Mouse (Mus musculus): ENCODE results near the gene Ablim1.

The Ablim1 gene

DNA sequence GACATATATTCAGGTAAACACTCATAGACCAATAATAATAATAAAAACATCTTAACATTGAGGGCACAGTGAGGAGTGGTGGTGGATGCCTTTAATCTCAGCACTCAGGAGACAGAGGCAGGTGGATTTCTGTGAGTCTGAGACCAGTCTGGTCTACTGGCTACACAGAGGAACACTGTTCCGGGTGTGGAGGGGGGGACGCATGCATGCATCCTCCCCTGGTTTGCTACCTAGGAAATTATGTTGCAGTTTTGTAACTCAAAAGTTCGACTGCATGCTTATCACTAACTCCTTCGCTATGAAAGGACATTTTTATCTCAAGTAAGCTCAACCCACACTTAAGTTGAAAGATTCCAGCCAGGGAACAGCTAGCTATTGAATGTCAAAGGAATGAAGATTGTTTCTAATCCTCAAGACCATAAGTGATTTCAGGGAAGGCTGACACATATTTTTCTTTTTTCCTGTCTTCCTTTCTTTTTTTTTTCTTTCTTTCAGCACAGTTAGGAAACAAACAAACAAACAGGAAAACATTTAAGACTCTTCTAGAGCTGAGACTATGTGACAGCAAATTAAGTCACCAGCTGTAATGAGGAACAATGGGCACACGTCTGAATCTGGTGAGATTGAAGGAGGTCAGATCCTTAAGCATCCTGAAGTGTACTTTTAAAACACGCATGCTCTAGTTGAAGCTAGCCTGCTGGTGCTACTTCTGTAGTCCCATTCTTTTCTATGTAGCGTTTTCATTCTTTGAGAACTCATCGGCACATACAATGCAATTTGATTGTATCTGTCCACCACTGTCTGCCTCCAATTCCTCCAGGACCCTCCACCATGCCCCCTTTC lies 26.4 kb upstream of the Ablim1 start:
- DNase-seq: no peak

DNA sequence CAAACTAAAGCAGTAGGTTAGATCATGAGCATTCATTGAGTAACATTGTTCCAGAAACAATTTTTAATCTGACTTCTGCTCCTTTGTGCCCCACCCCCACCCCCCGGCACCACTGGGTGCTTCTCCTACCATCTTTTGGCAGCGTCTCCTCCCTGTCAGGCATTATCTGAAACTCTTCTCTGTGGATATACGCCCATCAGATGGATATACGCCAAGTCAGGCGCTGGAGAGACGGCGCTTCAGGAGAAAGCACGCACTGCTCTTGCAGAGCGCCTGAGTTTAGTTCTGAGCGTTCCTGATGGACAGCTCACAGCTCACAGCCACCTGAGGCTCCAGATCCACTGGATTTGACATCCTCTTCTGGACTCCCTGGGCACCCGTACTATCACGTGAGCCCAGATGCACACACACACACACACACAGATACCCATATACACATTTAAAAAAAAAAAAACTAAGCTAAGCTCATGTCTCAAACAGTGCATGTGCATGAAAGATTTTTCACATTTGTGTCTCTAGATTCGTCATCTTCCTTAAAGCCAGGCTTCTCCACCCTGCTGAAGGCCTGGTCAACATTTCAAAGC lies 24.7 kb upstream of the Ablim1 start:
- no peak for DNase-seq

DNA sequence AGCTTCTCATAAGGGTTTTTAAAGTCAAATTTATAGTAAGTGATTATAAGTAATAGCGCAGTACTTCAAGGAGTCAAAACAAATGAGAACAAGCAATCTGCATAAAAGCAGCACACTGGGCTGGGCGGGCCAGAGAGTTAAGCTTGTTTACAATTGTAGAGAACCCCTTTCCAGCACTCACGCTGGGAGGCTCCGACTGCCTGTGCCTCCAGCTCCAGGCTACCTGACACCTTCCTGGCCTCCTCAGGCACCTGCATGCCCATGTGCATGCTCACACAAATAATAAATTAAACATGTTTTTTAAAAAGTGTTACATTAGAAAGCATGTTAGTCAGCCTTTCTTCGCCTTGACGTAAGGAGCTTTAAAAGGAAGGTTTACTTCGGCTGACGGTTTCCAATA lies 20.4 kb upstream of the Ablim1 start:
- DNase-seq: no peak

DNA sequence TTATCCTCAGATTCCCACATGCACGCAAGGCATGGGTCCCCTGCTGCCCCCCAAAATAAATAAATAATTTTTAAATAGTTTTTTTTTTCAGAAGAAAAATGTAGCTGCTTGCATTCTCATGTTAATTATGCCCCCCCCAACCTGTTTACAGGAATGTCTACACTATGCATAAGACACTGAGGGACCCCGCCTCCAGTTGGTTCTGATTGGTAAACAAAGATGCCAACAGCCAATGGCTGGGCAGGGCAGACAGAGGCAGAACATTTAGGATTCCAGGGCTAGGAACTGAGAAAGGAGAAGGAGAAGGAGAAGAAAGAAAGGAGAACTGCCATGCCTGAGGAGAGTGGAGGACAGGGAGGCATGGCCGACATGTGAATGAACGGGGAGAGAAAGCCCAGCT lies 18.6 kb upstream of the Ablim1 start:
- DNase-seq: no peak

DNA sequence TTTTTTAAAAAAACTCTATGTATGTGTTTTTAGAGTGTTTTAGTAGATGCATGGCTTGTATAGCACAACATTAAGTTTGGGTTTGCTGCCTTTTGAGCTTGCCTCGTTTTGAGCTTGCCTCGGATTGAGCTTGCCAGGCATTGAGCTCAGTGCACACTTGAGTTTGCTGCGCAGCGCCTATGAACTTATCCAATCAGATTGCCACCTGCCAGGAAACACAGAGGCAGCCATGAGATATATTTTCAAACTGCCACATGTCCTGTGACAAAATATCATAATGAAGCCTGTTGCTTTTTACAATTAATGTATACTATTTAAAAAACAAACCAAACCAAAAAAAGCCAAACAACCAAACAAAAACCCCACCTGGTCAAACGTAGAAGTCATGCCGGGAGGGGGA lies 16.5 kb upstream of the Ablim1 start:
- DNase-seq: no peak

DNA sequence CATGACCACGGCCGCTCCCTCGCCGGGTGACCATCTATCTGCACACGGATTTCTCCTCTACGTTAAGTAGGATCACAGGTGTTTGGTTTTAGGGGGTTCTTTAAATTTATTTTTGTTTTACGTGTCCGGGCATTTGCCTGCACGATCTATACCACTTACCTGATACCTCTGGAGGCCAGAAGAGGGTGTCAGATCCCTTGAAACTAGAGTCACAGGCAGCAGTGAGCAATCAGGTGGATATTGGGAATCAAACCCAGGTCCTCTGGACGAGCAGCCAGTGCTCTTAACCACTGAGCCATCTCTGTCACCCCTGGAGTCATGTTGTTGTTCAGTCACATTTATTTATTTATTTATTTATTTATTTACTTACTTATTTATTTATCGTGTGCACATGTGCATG lies 15.6 kb upstream of the Ablim1 start:
- no peak for DNase-seq

DNA sequence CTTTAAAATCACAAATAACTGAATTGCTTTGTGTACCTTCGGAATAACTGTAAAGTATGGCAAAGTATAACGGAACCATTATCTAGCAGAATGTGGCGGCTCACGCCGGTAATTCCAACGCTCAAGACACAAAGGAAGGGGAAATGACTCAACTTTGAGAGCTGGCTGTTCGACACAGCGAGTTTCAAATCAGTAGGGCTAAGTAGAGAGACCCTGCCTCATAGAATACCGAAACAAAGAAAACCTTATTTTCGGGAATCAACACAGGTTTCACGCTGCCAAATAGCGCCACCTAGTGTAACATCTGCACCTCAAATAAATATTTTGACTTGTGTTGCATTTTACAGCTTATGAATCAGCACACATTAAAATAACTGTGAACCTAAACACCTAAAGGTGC lies 14.1 kb upstream of the Ablim1 start:
- no peak for DNase-seq

DNA sequence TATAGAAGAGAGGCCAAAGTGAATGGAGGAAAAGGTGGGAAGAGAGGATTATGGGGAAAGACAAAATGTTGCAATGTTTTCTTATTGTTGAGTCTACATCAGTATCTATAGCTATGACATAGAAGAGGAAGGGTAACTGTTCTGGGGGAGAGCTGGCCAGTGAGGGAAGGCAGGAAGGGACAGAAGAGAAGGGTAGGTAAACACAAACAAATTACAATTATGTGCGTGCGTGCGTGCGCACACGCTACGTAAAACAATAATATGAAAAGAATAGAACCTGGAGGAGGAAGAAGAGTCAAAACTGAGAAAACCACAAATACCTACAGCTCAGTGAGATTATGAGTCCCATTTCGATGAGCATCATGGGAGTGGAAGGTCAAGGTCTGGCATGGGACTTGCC lies 13.6 kb upstream of the Ablim1 start:
- DNase-seq: no peak

DNA sequence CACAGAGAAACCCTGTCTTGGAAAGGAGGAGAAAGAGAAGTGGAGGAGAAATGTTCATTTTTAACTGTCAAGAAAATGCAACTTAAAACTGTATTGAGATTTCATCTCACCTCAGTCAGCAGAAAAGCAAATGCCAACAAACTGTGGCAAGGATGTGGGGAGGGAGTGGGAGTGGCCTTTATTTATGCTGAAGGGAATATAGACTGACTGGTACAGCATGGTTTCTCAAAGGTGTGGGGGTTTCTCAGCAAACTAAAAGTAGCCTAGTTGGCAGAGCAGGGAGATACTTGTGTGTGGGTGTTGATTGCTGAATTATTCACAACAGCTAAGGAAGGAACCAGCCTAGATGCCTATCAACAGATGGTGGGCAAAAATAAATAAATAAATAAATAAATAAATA lies 13.0 kb upstream of the Ablim1 start:
- no peak for DNase-seq

DNA sequence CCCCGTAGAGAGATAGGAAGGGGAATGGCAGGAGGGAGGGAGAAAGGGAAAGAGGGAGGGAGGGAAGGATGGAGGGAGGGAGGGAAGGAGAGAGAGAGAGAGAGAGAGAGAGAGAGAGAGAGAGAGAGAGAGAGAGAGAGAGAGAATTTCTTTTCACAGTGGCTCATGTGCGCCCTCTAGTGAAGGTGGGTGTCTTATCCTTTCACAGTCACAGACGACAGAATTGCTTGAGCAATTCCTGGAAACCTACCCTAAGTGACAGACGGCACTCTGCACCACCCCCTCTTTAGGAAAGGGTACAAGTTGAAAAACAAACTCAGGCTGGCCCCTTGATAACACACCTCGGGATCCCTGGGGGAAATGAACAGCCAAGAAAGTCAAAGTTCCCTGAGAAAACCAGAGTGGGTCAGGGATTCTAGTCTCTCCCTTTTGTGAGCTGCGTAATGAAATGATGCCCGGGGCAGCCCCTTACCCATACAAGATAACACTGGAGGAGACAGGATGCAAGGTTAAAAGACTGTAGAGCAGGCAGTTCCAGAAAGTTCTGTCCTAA lies 11.1 kb upstream of the Ablim1 start:
- DNase-seq: peak; percentile 84

DNA sequence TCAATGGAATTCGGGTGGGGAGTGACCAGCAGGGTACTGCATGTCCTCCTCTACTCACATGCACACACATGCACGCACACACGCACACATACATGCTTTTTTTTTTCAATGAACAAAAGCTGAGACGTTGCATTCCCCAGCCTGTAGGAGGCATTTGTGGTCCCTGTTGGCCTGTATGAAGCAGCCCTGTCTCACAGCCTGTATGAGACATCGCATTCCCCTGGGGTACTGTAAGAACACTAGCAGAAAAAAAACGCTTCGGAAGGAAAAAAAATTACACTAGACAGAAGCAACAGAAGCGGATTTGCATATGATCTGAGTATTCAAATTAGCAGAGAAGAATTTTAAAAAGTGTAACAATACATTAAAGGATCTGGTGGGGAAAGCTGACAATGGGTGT lies 8.4 kb upstream of the Ablim1 start:
- no peak for DNase-seq

DNA sequence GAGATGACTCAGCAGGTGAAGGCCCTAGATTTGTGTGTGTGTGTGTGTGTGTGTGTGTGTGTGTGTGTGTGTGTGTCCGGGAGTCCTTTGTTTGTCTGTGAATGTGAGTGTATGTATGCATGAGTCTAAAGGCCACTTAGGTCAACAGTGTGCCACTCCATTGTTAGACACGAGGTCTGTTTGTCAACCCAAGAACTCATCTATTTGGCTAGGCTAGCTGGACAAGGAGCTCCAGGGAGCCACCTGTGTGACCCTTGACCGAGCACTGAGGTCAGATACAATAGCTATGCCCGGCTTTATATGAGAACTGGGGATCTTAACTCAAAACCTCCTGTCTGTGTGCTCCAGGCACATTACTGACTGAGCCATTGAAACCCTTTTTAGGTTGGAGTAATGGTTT lies 7.8 kb upstream of the Ablim1 start:
- DNase-seq: no peak

DNA sequence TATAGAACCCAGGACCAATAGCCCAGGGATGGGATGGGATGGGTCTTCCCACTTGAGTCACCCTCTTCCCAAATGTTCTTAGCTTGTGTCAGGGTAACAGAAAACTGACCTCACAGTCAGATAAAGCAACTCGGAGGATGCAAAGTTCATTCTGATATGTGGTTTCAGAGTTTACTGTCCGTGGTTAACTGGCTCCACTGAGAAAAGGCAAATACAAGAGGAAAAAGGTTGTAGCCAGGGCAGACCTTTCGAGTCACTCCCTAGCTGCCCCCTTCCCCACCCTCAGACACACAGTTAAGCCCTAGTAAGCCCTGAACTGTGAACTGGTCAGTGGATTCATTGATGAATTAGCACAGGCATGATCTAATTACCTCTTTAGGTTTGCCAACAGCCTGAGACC lies 7.1 kb upstream of the Ablim1 start:
- DNase-seq: no peak

DNA sequence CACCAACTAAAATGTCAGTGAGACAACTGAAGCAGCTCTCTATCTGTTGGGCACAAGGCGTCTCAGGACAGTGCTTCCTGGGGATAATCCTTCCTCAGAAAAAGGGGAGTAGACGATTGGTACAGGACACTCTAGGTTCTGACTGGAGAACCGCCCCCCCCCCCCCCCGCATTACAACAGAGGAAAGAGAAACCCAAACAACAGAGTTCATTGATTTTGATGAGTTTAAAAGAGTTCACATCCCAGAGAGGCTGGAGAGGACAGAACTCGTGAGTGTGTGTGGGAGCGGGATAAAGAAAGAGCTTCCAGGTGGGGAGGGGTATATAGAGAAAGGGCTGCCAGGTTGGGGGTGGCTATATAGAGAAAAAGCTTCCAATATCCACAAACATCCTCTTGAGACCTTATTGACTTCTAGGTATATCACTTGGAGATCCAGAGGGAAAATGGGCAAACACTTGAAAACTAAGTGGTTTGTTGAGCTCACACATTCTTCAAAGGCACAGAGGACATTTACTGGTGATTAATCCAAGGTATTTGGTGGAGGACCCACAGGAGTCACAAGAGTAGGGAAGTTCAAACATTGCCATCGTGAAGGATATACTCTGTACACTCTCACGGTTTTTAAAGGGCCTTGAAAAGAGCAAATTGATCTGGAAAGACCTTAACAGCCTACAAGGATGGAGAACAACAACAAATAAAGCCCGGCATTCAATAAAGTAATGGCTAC lies 6.1 kb upstream of the Ablim1 start:
- no peak for DNase-seq

DNA sequence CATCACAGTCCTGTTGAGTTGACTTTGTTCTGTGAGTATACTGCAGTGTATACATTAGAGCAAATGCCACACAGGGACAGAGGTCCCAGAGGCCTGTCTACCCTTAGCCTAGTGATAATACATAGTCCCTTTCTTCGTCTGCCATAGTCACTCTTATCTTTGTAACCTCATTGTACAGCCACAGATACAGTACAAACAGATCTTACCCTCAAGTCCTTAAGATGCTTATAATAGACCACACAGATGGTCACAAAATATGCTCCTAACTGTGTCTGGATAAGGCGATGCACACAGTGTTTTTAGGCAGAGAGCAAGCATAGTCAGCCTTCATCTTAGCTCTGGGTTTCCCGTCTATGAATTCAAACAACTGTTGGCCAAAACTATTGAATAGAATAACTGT lies 1.9 kb upstream of the Ablim1 start:
- DNase-seq: no peak

DNA sequence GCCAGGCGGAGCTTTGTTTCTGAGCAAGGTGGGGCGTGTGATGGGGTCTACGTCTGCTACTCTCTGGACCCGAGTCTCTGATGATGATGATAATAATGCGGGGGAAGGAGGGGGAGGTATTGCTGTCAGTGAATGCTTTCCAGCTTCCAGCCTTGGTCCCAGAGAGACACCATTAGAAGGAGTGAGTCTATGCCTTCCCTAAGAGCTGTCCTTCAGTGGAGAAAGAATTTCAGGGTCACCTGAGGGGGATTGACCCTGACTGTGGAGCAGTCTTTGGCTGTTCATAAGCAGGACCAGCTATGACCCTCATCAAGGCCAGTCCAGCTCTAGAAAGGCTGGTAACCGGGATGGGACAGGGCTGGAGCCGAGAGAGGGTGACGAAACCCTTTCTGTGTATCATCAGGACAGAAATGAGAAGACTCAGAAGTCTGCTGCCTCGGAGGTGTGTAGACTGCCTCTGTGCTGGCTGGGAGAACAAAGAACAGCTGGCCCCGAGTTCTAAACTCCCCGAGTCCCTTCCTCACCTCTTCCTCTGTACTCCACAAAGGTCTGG lies 370 bp upstream of the Ablim1 start:
- DNase-seq: no peak

DNA sequence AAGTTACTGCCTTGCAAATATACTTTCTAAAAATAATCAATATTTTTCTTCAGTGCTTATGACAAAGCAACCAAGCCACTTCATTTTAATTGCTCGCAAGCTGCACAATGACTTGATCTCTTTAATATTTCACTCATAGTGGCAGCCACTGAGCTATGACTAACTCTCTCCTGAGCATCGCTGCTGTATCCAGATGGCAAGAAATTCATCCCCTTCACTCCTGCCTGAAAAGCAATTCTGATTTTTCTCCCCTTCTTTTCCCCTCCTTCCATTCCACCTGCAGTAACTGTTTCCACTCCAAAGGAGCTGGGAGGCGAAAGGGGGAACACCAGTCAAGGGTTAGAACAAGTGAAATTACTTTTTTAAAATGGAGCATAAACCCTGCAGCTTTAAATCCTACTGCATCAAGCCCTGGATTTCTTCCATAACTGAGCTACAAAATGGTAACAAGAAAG lies 801 bp downstream of the Ablim1 start:
- DNase-seq: no peak

DNA sequence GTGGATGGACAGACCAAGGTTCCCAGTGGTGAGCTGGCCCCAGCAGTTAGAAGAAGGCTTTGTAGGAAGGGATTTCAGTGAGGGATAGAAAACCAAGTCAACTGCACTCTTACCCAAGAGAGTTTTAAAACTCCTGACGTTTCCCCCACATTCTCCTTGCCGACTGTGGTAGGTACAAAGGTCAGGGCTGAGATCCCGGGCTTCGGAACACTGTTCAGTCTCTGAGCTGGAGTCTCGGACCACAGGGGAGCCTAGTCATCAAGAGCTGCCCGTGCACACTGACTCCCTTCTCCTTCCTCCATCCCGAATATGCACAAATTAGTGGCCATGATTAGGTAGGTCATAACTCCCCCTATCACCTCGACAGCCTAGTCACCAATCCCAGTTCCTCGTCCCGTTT lies 1.5 kb downstream of the Ablim1 start:
- DNase-seq: no peak

DNA sequence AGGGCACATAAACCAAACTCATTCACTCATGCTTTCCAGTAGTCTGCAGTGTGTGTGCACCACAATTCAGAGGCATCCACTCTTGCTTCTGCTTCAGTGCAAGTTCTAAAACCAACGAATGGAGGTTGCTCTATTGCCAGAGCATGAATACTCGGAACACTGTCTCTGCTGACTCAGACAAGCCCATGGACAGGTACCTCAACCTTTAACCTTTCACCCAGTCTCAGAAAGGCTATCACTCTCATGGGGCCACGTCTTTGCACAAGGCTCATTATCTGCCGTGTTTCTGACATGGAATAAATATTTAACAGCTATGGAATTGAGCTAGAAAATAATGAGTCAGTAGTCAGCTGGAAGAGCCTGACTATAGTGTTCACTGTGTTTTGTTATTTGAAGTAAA lies 4.7 kb downstream of the Ablim1 start:
- DNase-seq: no peak

DNA sequence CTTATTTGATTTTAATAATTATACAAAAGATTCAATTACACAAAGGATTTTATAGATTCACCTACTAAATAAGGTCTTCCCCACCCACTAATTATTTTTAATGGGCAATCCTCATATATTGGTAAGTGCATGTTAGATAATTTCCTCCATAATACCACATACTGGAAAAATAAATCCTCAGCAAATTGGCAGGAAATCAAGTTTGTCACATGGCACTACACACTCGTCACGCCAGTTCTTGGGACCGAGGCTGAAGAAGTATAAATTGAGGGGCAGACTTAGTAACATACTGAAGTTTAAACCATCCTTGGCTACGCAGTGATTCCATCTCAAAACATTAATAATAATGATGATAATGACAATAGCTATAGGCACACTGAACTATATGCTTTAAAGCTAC lies 8.1 kb downstream of the Ablim1 start:
- DNase-seq: no peak

DNA sequence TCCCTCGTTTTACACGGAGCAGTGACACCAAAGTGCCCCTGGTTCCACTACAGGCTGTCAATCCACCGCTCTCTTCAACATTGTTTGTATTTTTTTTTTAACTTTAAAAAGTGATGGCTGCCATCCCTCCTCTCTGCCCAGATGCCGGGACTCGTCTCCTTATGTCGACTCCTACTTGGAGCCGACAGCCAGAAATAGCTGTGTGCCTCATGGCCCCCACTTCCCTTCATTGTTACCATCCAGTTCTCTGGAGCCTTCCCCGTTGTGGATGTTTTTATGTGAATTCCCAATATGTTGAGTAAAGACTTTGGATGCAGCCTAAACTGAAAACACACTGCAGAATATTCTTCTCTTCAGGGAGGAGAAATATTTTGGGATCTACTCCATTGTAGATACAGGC lies 8.7 kb downstream of the Ablim1 start:
- DNase-seq: no peak

DNA sequence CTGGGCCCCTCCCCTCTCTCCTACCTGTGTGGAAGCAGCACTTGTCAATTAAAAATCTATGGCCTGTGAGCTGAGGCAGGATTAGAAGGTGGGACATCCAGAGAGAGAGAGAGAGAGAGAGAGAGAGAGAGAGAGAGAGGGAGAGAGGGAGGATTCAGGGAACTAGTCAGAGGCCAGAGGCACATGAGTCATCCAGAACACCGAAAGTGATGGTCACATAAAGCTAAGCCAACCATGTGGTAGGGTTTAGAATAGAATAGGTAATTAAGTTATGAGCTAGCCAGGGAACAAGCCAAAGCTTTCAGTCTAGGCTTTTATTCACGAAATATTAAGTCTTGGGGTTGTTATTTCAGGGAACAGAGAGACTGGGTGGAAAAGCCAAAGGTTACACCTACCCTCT lies 10.1 kb downstream of the Ablim1 start:
- DNase-seq: no peak

DNA sequence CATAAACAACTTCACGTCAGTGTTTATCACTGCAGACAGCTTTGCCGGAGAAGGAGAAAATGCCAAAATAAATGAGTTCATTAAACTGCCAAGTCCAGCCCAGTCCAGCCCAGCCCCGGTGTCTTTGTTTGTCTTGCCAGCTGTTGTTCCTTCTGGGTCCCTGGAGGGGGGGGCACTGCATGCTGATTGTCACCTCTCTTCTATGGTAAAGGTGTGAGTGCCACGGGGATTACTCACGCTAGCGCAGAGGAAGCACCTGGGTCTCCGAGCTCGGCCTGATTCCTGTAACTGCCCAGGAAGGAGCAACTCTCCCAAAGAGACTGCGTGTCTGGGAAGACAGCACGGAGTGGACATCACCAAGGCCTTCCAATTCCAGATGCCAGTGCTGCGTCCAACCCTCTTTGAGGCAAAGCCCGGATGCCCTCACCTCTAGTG lies 12.7 kb downstream of the Ablim1 start:
- DNase-seq: no peak

DNA sequence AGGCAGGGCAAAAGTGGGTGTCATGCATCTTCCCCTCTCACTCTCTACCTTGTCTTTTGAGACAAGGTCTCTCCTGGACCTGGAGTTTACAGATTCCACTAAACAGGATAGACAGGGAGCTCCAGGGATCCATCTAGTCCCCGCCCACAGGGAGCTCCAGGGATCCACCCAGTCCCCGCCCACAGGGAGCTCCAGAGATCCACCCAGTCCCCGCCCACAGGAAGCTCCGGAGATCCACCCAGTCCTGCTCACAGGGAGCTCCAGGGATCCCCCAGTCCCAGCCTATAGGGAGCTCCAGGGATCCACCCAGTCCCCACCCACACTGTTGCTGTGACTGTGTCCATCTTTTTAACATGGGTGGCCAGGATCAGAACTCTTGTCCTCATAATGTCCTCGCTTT lies 16.7 kb downstream of the Ablim1 start:
- no peak for DNase-seq

Measured in right cerebral cortex, postnatal 14 days (tissue).